Mouse (Mus musculus) liver, adult 2 months (tissue): ENCODE results near the gene Lcor. TPM values are rescaled to one million over a fixed set of nuclear protein-coding genes. Genes with fewer than 3 reads are reported as not detected.

ENCODE experiments used
- DNase-seq: peaks from one replicate; pipeline ENCODE4 v3.0.0-alpha.2; 2011; ENCODE audit warnings: low read depth, low spot score; ENCODE audit errors: extremely low read depth
- H3K27ac ChIP-seq: fragments of 200-500 bp; replicated peaks from 2 replicates; pipeline ENCODE4 v1.5.1; 2012; ENCODE audit warnings: low read depth, mild to moderate bottlenecking, control low read depth, inconsistent platforms, low read length; ENCODE audit not compliant: insufficient read depth
- H3K27me3 ChIP-seq: fragments of 200-500 bp; 2 replicates; pipeline ENCODE4 v1.6.1; 2012; ENCODE audit warnings: mild to moderate bottlenecking, moderate library complexity, low read length, inconsistent platforms; ENCODE audit not compliant: control insufficient read depth, insufficient read depth
- H3K36me3 ChIP-seq: fragments of 200-500 bp; 2 replicates; pipeline ENCODE4 v1.6.1; 2012; ENCODE audit warnings: low read length, inconsistent platforms; ENCODE audit not compliant: control insufficient read depth, insufficient read depth
- H3K4me1 ChIP-seq: fragments of 200-500 bp; 2 replicates; pipeline ENCODE4 v1.6.1; 2011; ENCODE audit warnings: low read length; ENCODE audit not compliant: control insufficient read depth, insufficient read depth
- H3K4me3 ChIP-seq: fragments of 200-500 bp; 2 replicates; pipeline ENCODE4 v1.5.1; 2011; ENCODE audit warnings: low read depth, mild to moderate bottlenecking, control low read depth, low read length, moderate library complexity; ENCODE audit not compliant: insufficient read depth
- H3K79me2 ChIP-seq: fragments of 200-500 bp; 2 replicates; pipeline ENCODE4 v1.6.1; 2012; ENCODE audit warnings: inconsistent platforms, mild to moderate bottlenecking, low read length, moderate library complexity; ENCODE audit not compliant: control insufficient read depth, insufficient read depth
- H3K9ac ChIP-seq: fragments of 200-500 bp; 2 replicates; pipeline ENCODE4 v1.6.1; 2012; ENCODE audit warnings: low read depth, mild to moderate bottlenecking, control low read depth, inconsistent platforms, low read length
- CTCF ChIP-seq: fragments of 200-500 bp; IDR thresholded peaks from 2 replicates; pipeline ENCODE4 v1.5.1; 2011; ENCODE audit warnings: low read depth, low read length, control low read depth
- POLR2A ChIP-seq: fragments of 200-500 bp; IDR thresholded peaks from 2 replicates; pipeline ENCODE4 v1.6.1; 2011; ENCODE audit warnings: low read length, control low read depth; ENCODE audit not compliant: insufficient read depth; ENCODE audit errors: extremely low read depth
- WGBS: fragments of 180-500 bp; shearing (Covaris S2); methylation state at CpG from one replicate; pipeline ENCODE4 v1.1.7; 2018; 5-methylcytosine and 5-hydroxymethylcytosine counted together
- polyA plus RNA-seq: library from polyadenylated mRNA; depleted of rRNA; stranded (reverse); fragments of >200 nt; gene quantifications from 2 replicates; pipeline ENCODE4 v1.2.3, GENCODE M21; 2012
- total RNA-seq: library from RNA; depleted of rRNA; stranded (reverse); fragments of >200 nt; gene quantifications from 2 replicates; pipeline ENCODE4 v1.2.3, GENCODE M21; 2014

Lcor gene
- total and polyA plus RNA-seq, 2 experiments = 2.3 to 17.1 TPM

- TF ChIP-seq CTCF (no peak), POLR2A (no peak)
- Histone ChIP-seq H3K79me2 (no peaks in the 10 kb centered on the region), H3K4me1 (peaks cover 4% of the 10 kb centered on the region; the same call in 1 of the 2 replicates), H3K36me3 (no peaks in the 10 kb centered on the region), H3K9ac (no peak overlapping the region), H3K27me3 (no peaks in the 10 kb centered on the region), H3K27ac (peak overlapping the region; percentile 6; the same call in 1 of the 2 replicates), H3K4me3 (no peak overlapping the region)
- WGBS = 35% methylated on average over 7 of the region's 7 CpGs
- peak; percentile 71 for DNase-seq
Observed at GRCm38 (mm10) chr19:41449415-41450075, 32.9 kb upstream of the Lcor start.

- DNase-seq = peak; percentile 57
- Histone ChIP-seq H3K4me1 (peaks cover 4% of the 10 kb centered on the region; the same call in 1 of the 2 replicates), H3K4me3 (no peak overlapping the region), H3K9ac (no peak overlapping the region), H3K36me3 (no peaks in the 10 kb centered on the region), H3K27ac (no peak overlapping the region), H3K79me2 (no peaks in the 10 kb centered on the region), H3K27me3 (no peaks in the 10 kb centered on the region)
- 6% methylated on average over 3 of the region's 3 CpGs for WGBS
- TF ChIP-seq CTCF (no peak), POLR2A (no peak)
Observed at GRCm38 (mm10) chr19:41452166-41452565, 30.3 kb upstream of the Lcor start.

- Histone ChIP-seq H3K27ac (no peak overlapping the region), H3K79me2 (no peaks in the 10 kb centered on the region), H3K4me3 (no peak overlapping the region), H3K27me3 (no peaks in the 10 kb centered on the region), H3K4me1 (peaks cover 4% of the 10 kb centered on the region; the same call in 1 of the 2 replicates), H3K36me3 (no peaks in the 10 kb centered on the region), H3K9ac (no peak overlapping the region)
- WGBS = 79% methylated on average over 5 of the region's 7 CpGs
- TF ChIP-seq CTCF = no peak
- no peak for TF ChIP-seq POLR2A
- no peak for DNase-seq
Observed at GRCm38 (mm10) chr19:41454601-41455000, 27.8 kb upstream of the Lcor start.

- Histone ChIP-seq H3K4me1 (peaks cover 2% of the 10 kb centered on the region; the same call in 1 of the 2 replicates), H3K9ac (no peak overlapping the region), H3K79me2 (no peaks in the 10 kb centered on the region), H3K27ac (no peak overlapping the region), H3K4me3 (no peak overlapping the region), H3K27me3 (no peaks in the 10 kb centered on the region), H3K36me3 (no peaks in the 10 kb centered on the region)
- peak; percentile 54 for DNase-seq
- TF ChIP-seq CTCF (no peak), POLR2A (no peak)
- 73% methylated on average over 6 of the region's 6 CpGs for WGBS
Observed at GRCm38 (mm10) chr19:41455091-41455626, 27.3 kb upstream of the Lcor start.

- Histone ChIP-seq H3K4me3 (no peak overlapping the region), H3K36me3 (no peaks in the 10 kb centered on the region), H3K9ac (no peak overlapping the region), H3K27ac (no peak overlapping the region), H3K4me1 (peaks cover 3% of the 10 kb centered on the region; the same call in 1 of the 2 replicates), H3K27me3 (no peaks in the 10 kb centered on the region), H3K79me2 (no peaks in the 10 kb centered on the region)
- no peak for TF ChIP-seq CTCF
- no peak for TF ChIP-seq POLR2A
- WGBS = 89% methylated on average over 5 of the region's 5 CpGs
- no peak for DNase-seq
Observed at GRCm38 (mm10) chr19:41457181-41457580, 25.3 kb upstream of the Lcor start.
